Mouse (Mus musculus) olfactory bulb, adult 2 months (tissue): ENCODE results near the gene Pik3c2g.

Source experiments
- CTCF ChIP-seq: fragments of 200-500 bp; IDR thresholded peaks from 2 replicates; pipeline ENCODE4 v1.5.1; 2012; ENCODE audit warnings: low read depth, mild to moderate bottlenecking, low read length, moderate library complexity; ENCODE audit not compliant: insufficient read depth
- POLR2A ChIP-seq: fragments of 200-500 bp; IDR thresholded peaks from 2 replicates; pipeline ENCODE4 v1.6.1; 2012; ENCODE audit warnings: mild to moderate bottlenecking, low read depth, low read length, moderate library complexity; ENCODE audit not compliant: insufficient read depth

GRCm38 (mm10) chr6:139838239-139838638 is 251.2 kb downstream of the Pik3c2g start:
- no peak for TF ChIP-seq CTCF
- no peak for TF ChIP-seq POLR2A
